Mouse (Mus musculus) liver, embryonic 15.5 days (tissue): ENCODE measurements around the gene Mgrn1. TPM values are rescaled to one million over a fixed set of nuclear protein-coding genes. Genes with fewer than 3 reads are reported as not detected.

ENCODE experiments used
- ATAC-seq: fragments of 200-750 bp; cut with Nextera tagmentation; 2 replicates; pipeline ENCODE4 v1.8.0; 2017; ENCODE audit warnings: moderate number of reproducible peaks, mild to moderate bottlenecking, moderate library complexity; ENCODE audit not compliant: insufficient read depth
- H3K27ac ChIP-seq: fragments of 300-500 bp; sonication (generic); replicated peaks from 2 replicates; pipeline ENCODE4 v1.5.1; 2015; ENCODE audit warnings: mild to moderate bottlenecking, inconsistent platforms
- H3K27me3 ChIP-seq: fragments of 300-500 bp; sonication (generic); 2 replicates; pipeline ENCODE4 v1.6.1; 2015; ENCODE audit warnings: mild to moderate bottlenecking, inconsistent platforms
- H3K36me3 ChIP-seq: fragments of 300-500 bp; sonication (generic); replicated peaks from 2 replicates; pipeline ENCODE4 v1.6.1; 2015; ENCODE audit warnings: moderate library complexity, mild to moderate bottlenecking, inconsistent platforms
- H3K4me1 ChIP-seq: fragments of 300-500 bp; sonication (generic); replicated peaks from 2 replicates; pipeline ENCODE4 v1.6.1; 2015; ENCODE audit warnings: inconsistent platforms
- H3K4me2 ChIP-seq: fragments of 300-500 bp; sonication (generic); 2 replicates; pipeline ENCODE4 v1.6.1; 2015; ENCODE audit warnings: moderate library complexity, mild to moderate bottlenecking, inconsistent platforms
- H3K4me3 ChIP-seq: fragments of 300-500 bp; sonication (generic); replicated peaks from 2 replicates; pipeline ENCODE4 v1.5.1; 2015; ENCODE audit warnings: mild to moderate bottlenecking, inconsistent platforms
- H3K9ac ChIP-seq: fragments of 300-500 bp; sonication (generic); 2 replicates; pipeline ENCODE4 v1.6.1; 2015; ENCODE audit warnings: moderate library complexity, mild to moderate bottlenecking, inconsistent platforms
- H3K9me3 ChIP-seq: fragments of 300-500 bp; sonication (generic); replicated peaks from 2 replicates; pipeline ENCODE4 v1.6.1; 2016; ENCODE audit warnings: inconsistent platforms
- WGBS: fragments of 180-500 bp; shearing (Covaris S2); methylation state at CpG from one replicate; pipeline ENCODE4 v1.1.7; 2015; ENCODE audit warnings: mixed read lengths; ENCODE audit not compliant: insufficient replicate concordance; 5-methylcytosine and 5-hydroxymethylcytosine counted together
- polyA plus RNA-seq: library from polyadenylated mRNA; unstranded; fragments of >200 nt; fragmentation: Nextera tagmentation; extraction: Ambion mirVana; gene quantifications from 2 replicates; pipeline ENCODE4 v1.2.1, GENCODE M21; 2015

The Mgrn1 gene
- polyA plus RNA-seq = 25.4 and 30.9 TPM in 2 replicates

- H3K9ac ChIP-seq = peak within 1 kb of the TSS; percentile 75
Measured at GRCm38 (mm10) chr16:4885760-4886689, at the start of gene Mgrn1. Gene Mgrn1 (plus strand): TSS chr16:4886249.

GRCm38 (mm10) chr16:4837631-4838030, 48.4 kb upstream of the Mgrn1 start:
- no peaks in the 10 kb centered on the region for H3K9me3 ChIP-seq
- no peak overlapping the region for H3K4me3 ChIP-seq
- no peak overlapping the region for H3K4me2 ChIP-seq
- H3K36me3 ChIP-seq = no peaks in the 10 kb centered on the region
- WGBS = 63% methylated on average over 3 of the region's 3 CpGs
- H3K27ac ChIP-seq = no peak overlapping the region
- no peak for ATAC-seq
- no peak overlapping the region for H3K9ac ChIP-seq
- H3K27me3 ChIP-seq = no peaks in the 10 kb centered on the region
- no peaks in the 10 kb centered on the region for H3K4me1 ChIP-seq

More at GRCm38 (mm10) chr16:4885760-4886689, at the start of gene Mgrn1:
- peak within 1 kb of the TSS; percentile 93 for H3K4me2 ChIP-seq
- peaks cover 62% of the 10 kb centered on the region for H3K4me1 ChIP-seq
- H3K27me3 ChIP-seq = no peaks in the 10 kb centered on the region
- H3K9me3 ChIP-seq = no peaks in the 10 kb centered on the region
- peak; percentile 85 for ATAC-seq
- peaks cover 2% of the 10 kb centered on the region for H3K36me3 ChIP-seq
- H3K27ac ChIP-seq = peak within 1 kb of the TSS; percentile 83
- H3K4me3 ChIP-seq = peak within 1 kb of the TSS; percentile 75
- under 1% methylated on average over 71 of the region's 74 CpGs for WGBS

GRCm38 (mm10) chr16:4839552-4839951, 46.5 kb upstream of the Mgrn1 start:
- Histone ChIP-seq H3K4me3 (no peak overlapping the region), H3K27me3 (no peaks in the 10 kb centered on the region), H3K36me3 (no peaks in the 10 kb centered on the region), H3K27ac (no peak overlapping the region), H3K9ac (no peak overlapping the region), H3K4me1 (no peaks in the 10 kb centered on the region), H3K9me3 (no peaks in the 10 kb centered on the region), H3K4me2 (no peak overlapping the region)
- WGBS = 38% methylated on average over 3 of the region's 3 CpGs
- no peak for ATAC-seq

GRCm38 (mm10) chr16:4840231-4840630, 45.8 kb upstream of the Mgrn1 start:
- H3K36me3 ChIP-seq = no peaks in the 10 kb centered on the region
- H3K9ac ChIP-seq = no peak overlapping the region
- no peak for ATAC-seq
- no peaks in the 10 kb centered on the region for H3K27me3 ChIP-seq
- H3K4me1 ChIP-seq = no peaks in the 10 kb centered on the region
- H3K4me2 ChIP-seq = no peak overlapping the region
- 59% methylated on average over 8 of the region's 8 CpGs for WGBS
- H3K27ac ChIP-seq = no peak overlapping the region
- H3K9me3 ChIP-seq = no peaks in the 10 kb centered on the region
- no peak overlapping the region for H3K4me3 ChIP-seq

GRCm38 (mm10) chr16:4847041-4847440, 39.0 kb upstream of the Mgrn1 start:
- ATAC-seq = no peak
- H3K9ac ChIP-seq = no peak overlapping the region
- H3K27me3 ChIP-seq = peaks cover 10% of the 10 kb centered on the region; the same call in 1 of the 2 replicates
- H3K4me2 ChIP-seq = no peak overlapping the region
- H3K27ac ChIP-seq = no peak overlapping the region
- H3K4me1 ChIP-seq = no peaks in the 10 kb centered on the region
- H3K4me3 ChIP-seq = no peak overlapping the region
- WGBS = 66% methylated on average over 3 of the region's 3 CpGs
- H3K36me3 ChIP-seq = no peaks in the 10 kb centered on the region
- no peaks in the 10 kb centered on the region for H3K9me3 ChIP-seq

GRCm38 (mm10) chr16:4848090-4848489, 38.0 kb upstream of the Mgrn1 start:
- peaks cover 10% of the 10 kb centered on the region; the same call in 1 of the 2 replicates for H3K27me3 ChIP-seq
- H3K36me3 ChIP-seq = no peaks in the 10 kb centered on the region
- no peaks in the 10 kb centered on the region for H3K9me3 ChIP-seq
- H3K4me2 ChIP-seq = no peak overlapping the region
- H3K27ac ChIP-seq = no peak overlapping the region
- 72% methylated on average over 2 of the region's 2 CpGs for WGBS
- no peaks in the 10 kb centered on the region for H3K4me1 ChIP-seq
- H3K9ac ChIP-seq = no peak overlapping the region
- no peak for ATAC-seq
- no peak overlapping the region for H3K4me3 ChIP-seq

GRCm38 (mm10) chr16:4850361-4850760, 35.7 kb upstream of the Mgrn1 start:
- Histone ChIP-seq H3K27me3 (peaks cover 22% of the 10 kb centered on the region), H3K9me3 (no peaks in the 10 kb centered on the region), H3K4me1 (no peaks in the 10 kb centered on the region), H3K4me2 (no peak overlapping the region), H3K36me3 (no peaks in the 10 kb centered on the region), H3K9ac (no peak overlapping the region), H3K27ac (no peak overlapping the region), H3K4me3 (no peak overlapping the region)
- no peak for ATAC-seq
- WGBS = 66% methylated on average over 7 of the region's 7 CpGs

GRCm38 (mm10) chr16:4850938-4851628, 35.0 kb upstream of the Mgrn1 start:
- no peak for ATAC-seq
- Histone ChIP-seq H3K9me3 (no peaks in the 10 kb centered on the region), H3K27ac (no peak overlapping the region), H3K4me3 (no peak overlapping the region), H3K4me1 (no peaks in the 10 kb centered on the region), H3K36me3 (no peaks in the 10 kb centered on the region), H3K9ac (no peak overlapping the region), H3K4me2 (no peak overlapping the region), H3K27me3 (peaks cover 22% of the 10 kb centered on the region)
- 54% methylated on average over 5 of the region's 5 CpGs for WGBS

- H3K9me3 ChIP-seq = no peaks in the 10 kb centered on the region
- ATAC-seq = no peak
- H3K9ac ChIP-seq = no peak overlapping the region
- no peaks in the 10 kb centered on the region for H3K4me1 ChIP-seq
- H3K27me3 ChIP-seq = peaks cover 27% of the 10 kb centered on the region
- no peaks in the 10 kb centered on the region for H3K36me3 ChIP-seq
- WGBS = 46% methylated on average over 5 of the region's 5 CpGs
- H3K4me2 ChIP-seq = no peak overlapping the region
- H3K27ac ChIP-seq = no peak overlapping the region
- no peak overlapping the region for H3K4me3 ChIP-seq
Measured at GRCm38 (mm10) chr16:4855046-4855650, 30.9 kb upstream of the Mgrn1 start.

GRCm38 (mm10) chr16:4861392-4861791, 24.7 kb upstream of the Mgrn1 start:
- H3K9me3 ChIP-seq = no peaks in the 10 kb centered on the region
- H3K27ac ChIP-seq = no peak overlapping the region
- H3K4me2 ChIP-seq = no peak overlapping the region
- H3K9ac ChIP-seq = no peak overlapping the region
- no peak overlapping the region for H3K4me3 ChIP-seq
- peaks cover 8% of the 10 kb centered on the region; the same call in 1 of the 2 replicates for H3K27me3 ChIP-seq
- no peak for ATAC-seq
- WGBS = 35% methylated on average over 10 of the region's 10 CpGs
- H3K4me1 ChIP-seq = no peaks in the 10 kb centered on the region
- no peaks in the 10 kb centered on the region for H3K36me3 ChIP-seq
